Mouse (Mus musculus): ENCODE results near the gene Matk. TPM values are rescaled to one million over a fixed set of nuclear protein-coding genes. Genes with fewer than 3 reads are reported as not detected.
A peak's percentile ranks its signal among the peaks of the same experiment; 100 is the strongest.

Matk gene
- polyA plus RNA-seq (2012; fragmentation: generic; extraction: Trizol) = 0.67 TPM

- Histone ChIP-seq H3K79me2 (ENCODE audit: control insufficient read depth, insufficient read depth) (no peaks in the 10 kb centered on the region), H3K4me3 (no peak within 1 kb of the TSS), H3ac (ENCODE audit: control insufficient read depth, insufficient read length) (no peak within 1 kb of the TSS), H3K27me3 (ENCODE audit: control insufficient read depth, insufficient read depth, insufficient read length) (peaks cover 18% of the 10 kb centered on the region), H3K36me3 (ENCODE audit: control insufficient read depth, insufficient read depth) (no peaks in the 10 kb centered on the region), H3K4me2 (ENCODE audit: low read depth) (no peak within 1 kb of the TSS)
- TF ChIP-seq POLR2A (IDR thresholded peaks at IDR 0.05; ENCODE audit: insufficient read length, low read depth) = no peak
- TF ChIP-seq REST (IDR thresholded peaks at IDR 0.05; ENCODE audit: insufficient read depth, insufficient read length) = no peak
- TF ChIP-seq MAX (IDR thresholded peaks at IDR 0.05; ENCODE audit: low read depth) = no peak
- no peak for TF ChIP-seq MYOD1 (IDR thresholded peaks at IDR 0.05; ENCODE audit: control insufficient read depth in 1 of 3, insufficient read length in 2 of 3, low read depth in 2 of 3)
- peak; percentile 54 for TF ChIP-seq POLR2AphosphoS2 (IDR thresholded peaks at IDR 0.05; ENCODE audit: insufficient read length, low read depth)
Measured at GRCm38 (mm10) chr10:81252424-81253419, at the start of gene Matk. TSS of gene Matk (plus strand) at chr10:81252935.

GRCm38 (mm10) chr10:81202978-81203720, 49.6 kb upstream of the Matk start:
- no peaks in the 10 kb centered on the region for H3K79me2 ChIP-seq (ENCODE audit: control insufficient read depth, insufficient read depth)
- TF ChIP-seq POLR2AphosphoS2 (IDR thresholded peaks at IDR 0.05; ENCODE audit: insufficient read length, low read depth) (peak; percentile 16), TCF3 (IDR thresholded peaks at IDR 0.05; ENCODE audit: insufficient read length, low read depth) (no peak)
- H3K36me3 ChIP-seq (ENCODE audit: control insufficient read depth, insufficient read depth) = no peaks in the 10 kb centered on the region
- H3K27me3 ChIP-seq (ENCODE audit: control insufficient read depth, insufficient read depth, insufficient read length) = no peaks in the 10 kb centered on the region
- no peak overlapping the region for H3K4me3 ChIP-seq
- no peak overlapping the region for H3ac ChIP-seq (ENCODE audit: control insufficient read depth, insufficient read length)
- peak overlapping the region; percentile 31 for H3K4me2 ChIP-seq (ENCODE audit: low read depth)

GRCm38 (mm10) chr10:81204137-81204536, 48.6 kb upstream of the Matk start:
- Histone ChIP-seq H3K27me3 (ENCODE audit: control insufficient read depth, insufficient read depth, insufficient read length) (no peaks in the 10 kb centered on the region), H3ac (ENCODE audit: control insufficient read depth, insufficient read length) (no peak overlapping the region), H3K4me3 (no peak overlapping the region), H3K4me2 (ENCODE audit: low read depth) (no peak overlapping the region), H3K79me2 (ENCODE audit: control insufficient read depth, insufficient read depth) (no peaks in the 10 kb centered on the region), H3K36me3 (ENCODE audit: control insufficient read depth, insufficient read depth) (no peaks in the 10 kb centered on the region)
- TF ChIP-seq TCF3 (IDR thresholded peaks at IDR 0.05; ENCODE audit: insufficient read length, low read depth) = no peak
- TF ChIP-seq CEBPB (IDR thresholded peaks at IDR 0.05; ENCODE audit: insufficient read depth, poor library complexity, severe bottlenecking) = no peak
- TF ChIP-seq E2F4 (IDR thresholded peaks at IDR 0.05; ENCODE audit: insufficient read depth) = no peak
- TF ChIP-seq POLR2AphosphoS2 (IDR thresholded peaks at IDR 0.05; ENCODE audit: insufficient read length, low read depth) = no peak
- TF ChIP-seq TCF12 (IDR thresholded peaks at IDR 0.05; ENCODE audit: insufficient read depth, poor library complexity, severe bottlenecking) = no peak
- TF ChIP-seq MYOD1 (IDR thresholded peaks at IDR 0.05; ENCODE audit: control insufficient read depth in 1 of 3, insufficient read length in 2 of 3, low read depth in 2 of 3) = no peak
- TF ChIP-seq USF1 (IDR thresholded peaks at IDR 0.05; ENCODE audit: low read depth) = no peak
- no peak for TF ChIP-seq POLR2A (IDR thresholded peaks at IDR 0.05; ENCODE audit: insufficient read length, low read depth)
- TF ChIP-seq MYOG (IDR thresholded peaks at IDR 0.05; ENCODE audit: control insufficient read depth in 1 of 3, insufficient read depth in 1 of 3, insufficient read length in 2 of 3, low read depth in 2 of 3) = no peak
- no peak for TF ChIP-seq SRF (IDR thresholded peaks at IDR 0.05; ENCODE audit: control insufficient read depth, insufficient read length, low read depth)
- TF ChIP-seq REST (IDR thresholded peaks at IDR 0.05; ENCODE audit: insufficient read depth, insufficient read length) = no peak
- TF ChIP-seq MAX (IDR thresholded peaks at IDR 0.05; ENCODE audit: low read depth) = no peak

GRCm38 (mm10) chr10:81210154-81210553, 42.6 kb upstream of the Matk start:
- TF ChIP-seq MYOG (IDR thresholded peaks at IDR 0.05; ENCODE audit: control insufficient read depth in 1 of 3, insufficient read depth in 1 of 3, insufficient read length in 2 of 3, low read depth in 2 of 3) (no peak), USF1 (IDR thresholded peaks at IDR 0.05; ENCODE audit: low read depth) (no peak), SRF (IDR thresholded peaks at IDR 0.05; ENCODE audit: control insufficient read depth, insufficient read length, low read depth) (no peak), TCF12 (IDR thresholded peaks at IDR 0.05; ENCODE audit: insufficient read depth, poor library complexity, severe bottlenecking) (no peak), POLR2A (IDR thresholded peaks at IDR 0.05; ENCODE audit: insufficient read length, low read depth) (no peak), CEBPB (IDR thresholded peaks at IDR 0.05; ENCODE audit: insufficient read depth, poor library complexity, severe bottlenecking) (no peak), E2F4 (IDR thresholded peaks at IDR 0.05; ENCODE audit: insufficient read depth) (no peak), MYOD1 (IDR thresholded peaks at IDR 0.05; ENCODE audit: control insufficient read depth in 1 of 3, insufficient read length in 2 of 3, low read depth in 2 of 3) (no peak), TCF3 (IDR thresholded peaks at IDR 0.05; ENCODE audit: insufficient read length, low read depth) (no peak), REST (IDR thresholded peaks at IDR 0.05; ENCODE audit: insufficient read depth, insufficient read length) (no peak)
- Histone ChIP-seq H3K36me3 (ENCODE audit: control insufficient read depth, insufficient read depth) (no peaks in the 10 kb centered on the region), H3K79me2 (ENCODE audit: control insufficient read depth, insufficient read depth) (no peaks in the 10 kb centered on the region), H3K4me2 (ENCODE audit: low read depth) (no peak overlapping the region), H3K4me3 (no peak overlapping the region), H3ac (ENCODE audit: control insufficient read depth, insufficient read length) (no peak overlapping the region), H3K27me3 (ENCODE audit: control insufficient read depth, insufficient read depth, insufficient read length) (peaks cover 14% of the 10 kb centered on the region)
